Mouse (Mus musculus): ENCODE data around the gene Yipf2.
A peak's percentile ranks its signal among the peaks of the same experiment; 100 is the strongest.

GRCm38 (mm10) chr9:21601722-21602399 is 9.2 kb upstream of the Yipf2 start:
- peak; percentile 53 for TF ChIP-seq CTCF (IDR thresholded peaks at IDR 0.05; ENCODE audit: control insufficient read depth, insufficient read depth, insufficient read length)
- no peak for TF ChIP-seq FOSL1 (IDR thresholded peaks at IDR 0.05; ENCODE audit: insufficient read depth, low read length, poor library complexity, severe bottlenecking)
- TF ChIP-seq MAX (IDR thresholded peaks at IDR 0.05), result no peak
- TF ChIP-seq USF1 (IDR thresholded peaks at IDR 0.05; ENCODE audit: low read depth), result no peak
- TF ChIP-seq MYOD1 (IDR thresholded peaks at IDR 0.05; ENCODE audit: control insufficient read depth, insufficient read length, low read depth), result no peak
- no peak for TF ChIP-seq CEBPB (IDR thresholded peaks at IDR 0.05; ENCODE audit: low read depth)
- no peak for TF ChIP-seq MYOG (IDR thresholded peaks at IDR 0.05; ENCODE audit: control insufficient read depth, extremely low read depth, insufficient read length)

Data from C2C12 (cell line).